Mouse (Mus musculus): ENCODE measurements around the gene Atg2a. TPM values are rescaled to one million over a fixed set of nuclear protein-coding genes. Genes with fewer than 3 reads are reported as not detected.

The Atg2a gene
- polyA plus RNA-seq, 1 experiment from 2014 or later: 3.6 TPM

DNA sequence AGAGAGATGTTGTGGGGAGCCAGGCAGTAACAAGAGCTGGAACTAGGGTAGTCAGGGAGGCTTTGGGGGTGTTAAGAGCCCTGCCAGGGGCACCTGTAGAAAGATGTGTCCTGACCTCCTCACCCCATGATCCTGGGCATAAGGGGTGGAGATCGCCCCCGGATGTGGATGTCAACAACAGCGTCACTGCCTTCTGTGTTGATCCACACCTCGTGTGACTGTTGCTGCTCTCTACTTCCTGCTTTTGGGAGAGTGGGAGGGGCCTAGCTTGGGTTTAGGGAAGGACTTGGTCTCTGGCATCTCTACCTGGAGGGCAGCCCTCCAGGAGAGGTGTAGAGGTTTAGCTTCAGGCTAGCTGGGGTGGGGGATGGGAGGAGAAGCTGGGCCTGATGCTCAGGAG is 813 bp downstream of the Atg2a start:
- no peaks in the 10 kb centered on the region for H3K27me3 ChIP-seq (replicated peaks; ENCODE audit: control insufficient read depth, insufficient read depth, low read length)
- H3K27ac ChIP-seq (ENCODE audit: low read depth, low read length): peak overlapping the region; percentile 77
- peak overlapping the region; percentile 88 for H3K4me2 ChIP-seq (replicated peaks; ENCODE audit: low read depth)
- no peak for TF ChIP-seq CTCF (IDR thresholded peaks at IDR 0.05; ENCODE audit: low read depth)
- 0 out of 2 replicates have a peak, but pooled peaks cover 2% of the 10 kb centered on the region for H3K4me1 ChIP-seq (replicated peaks; ENCODE audit: control insufficient read depth, insufficient read depth, low read length)
- WGBS: 0% methylated on average over 4 of the region's 4 CpGs
- H3K9me3 ChIP-seq (ENCODE audit: control insufficient read depth): no peaks in the 10 kb centered on the region
- H3K36me3 ChIP-seq (ENCODE audit: control insufficient read depth, insufficient read depth): peaks cover 30% of the 10 kb centered on the region
- peak; percentile 17 for ATAC-seq
- peak overlapping the region; percentile 90 for H3K4me3 ChIP-seq (ENCODE audit: low read depth, low read length)
- H3K9ac ChIP-seq (ENCODE audit: low read depth, low read length): peak overlapping the region; percentile 77

DNA sequence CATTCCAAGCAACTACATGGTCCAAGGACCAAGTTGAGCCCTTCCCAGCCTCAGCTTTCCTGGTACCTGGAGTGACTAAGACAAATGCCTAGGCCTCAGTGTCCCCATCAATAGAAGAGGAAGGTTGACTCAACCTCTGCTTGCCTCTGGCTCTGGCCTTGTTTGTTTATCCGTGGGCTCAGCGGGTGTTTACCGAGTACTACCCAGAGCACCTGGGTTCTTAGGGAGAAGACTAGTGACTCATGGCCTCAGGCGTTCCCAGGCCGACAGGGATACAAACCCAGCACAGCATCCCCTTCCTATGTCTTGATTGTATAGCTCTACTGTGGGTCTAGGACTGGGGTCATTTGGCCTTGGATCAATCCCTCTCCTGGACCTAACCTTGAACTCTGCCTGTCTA is 1.8 kb downstream of the Atg2a start:
- ATAC-seq: no peak
- H3K9me3 ChIP-seq (ENCODE audit: control insufficient read depth): no peaks in the 10 kb centered on the region
- H3K27ac ChIP-seq (ENCODE audit: low read depth, low read length): no peak overlapping the region
- H3K4me2 ChIP-seq (replicated peaks; ENCODE audit: low read depth): peak overlapping the region; percentile 88; the same call in 1 of the 2 replicates
- TF ChIP-seq CTCF (IDR thresholded peaks at IDR 0.05; ENCODE audit: low read depth): no peak
- H3K9ac ChIP-seq (ENCODE audit: low read depth, low read length): no peak overlapping the region
- 0 out of 2 replicates have a peak, but pooled peaks cover 2% of the 10 kb centered on the region for H3K4me1 ChIP-seq (replicated peaks; ENCODE audit: control insufficient read depth, insufficient read depth, low read length)
- WGBS: 61% methylated on average over 5 of the region's 5 CpGs
- peaks cover 40% of the 10 kb centered on the region for H3K36me3 ChIP-seq (ENCODE audit: control insufficient read depth, insufficient read depth)
- no peaks in the 10 kb centered on the region for H3K27me3 ChIP-seq (replicated peaks; ENCODE audit: control insufficient read depth, insufficient read depth, low read length)
- no peak overlapping the region for H3K4me3 ChIP-seq (ENCODE audit: low read depth, low read length)

DNA sequence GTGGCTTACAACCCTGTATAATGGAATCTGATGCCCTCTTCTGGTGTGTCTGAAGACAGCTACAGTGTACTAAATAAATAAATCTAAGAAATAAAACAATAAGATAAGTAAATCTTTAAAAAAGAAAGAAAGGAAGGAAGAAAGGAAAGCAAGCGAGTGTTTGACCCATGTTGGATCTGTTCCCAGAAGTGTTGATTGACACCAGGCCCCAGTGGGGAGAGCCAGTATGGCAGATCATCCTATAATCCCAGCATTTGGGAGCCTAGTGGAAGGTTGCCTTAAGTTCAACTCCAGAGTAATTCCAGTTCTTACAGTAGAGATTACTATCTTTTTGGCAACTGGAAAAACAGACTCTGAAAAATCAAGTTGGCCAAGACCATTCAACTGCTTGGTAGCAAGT is 4.3 kb downstream of the Atg2a start:
- no peak for ATAC-seq
- Histone ChIP-seq H3K4me3 (ENCODE audit: low read depth, low read length) (no peak overlapping the region), H3K9ac (ENCODE audit: low read depth, low read length) (no peak overlapping the region), H3K4me2 (replicated peaks; ENCODE audit: low read depth) (no peak overlapping the region), H3K9me3 (ENCODE audit: control insufficient read depth) (no peaks in the 10 kb centered on the region), H3K27me3 (replicated peaks; ENCODE audit: control insufficient read depth, insufficient read depth, low read length) (no peaks in the 10 kb centered on the region), H3K36me3 (ENCODE audit: control insufficient read depth, insufficient read depth) (peaks cover 55% of the 10 kb centered on the region), H3K27ac (ENCODE audit: low read depth, low read length) (no peak overlapping the region), H3K4me1 (replicated peaks; ENCODE audit: control insufficient read depth, insufficient read depth, low read length) (0 out of 2 replicates have a peak, but pooled peaks cover 2% of the 10 kb centered on the region)
- WGBS: 69% methylated on average over 1 of the region's 1 CpGs
- TF ChIP-seq CTCF (IDR thresholded peaks at IDR 0.05; ENCODE audit: low read depth): no peak

DNA sequence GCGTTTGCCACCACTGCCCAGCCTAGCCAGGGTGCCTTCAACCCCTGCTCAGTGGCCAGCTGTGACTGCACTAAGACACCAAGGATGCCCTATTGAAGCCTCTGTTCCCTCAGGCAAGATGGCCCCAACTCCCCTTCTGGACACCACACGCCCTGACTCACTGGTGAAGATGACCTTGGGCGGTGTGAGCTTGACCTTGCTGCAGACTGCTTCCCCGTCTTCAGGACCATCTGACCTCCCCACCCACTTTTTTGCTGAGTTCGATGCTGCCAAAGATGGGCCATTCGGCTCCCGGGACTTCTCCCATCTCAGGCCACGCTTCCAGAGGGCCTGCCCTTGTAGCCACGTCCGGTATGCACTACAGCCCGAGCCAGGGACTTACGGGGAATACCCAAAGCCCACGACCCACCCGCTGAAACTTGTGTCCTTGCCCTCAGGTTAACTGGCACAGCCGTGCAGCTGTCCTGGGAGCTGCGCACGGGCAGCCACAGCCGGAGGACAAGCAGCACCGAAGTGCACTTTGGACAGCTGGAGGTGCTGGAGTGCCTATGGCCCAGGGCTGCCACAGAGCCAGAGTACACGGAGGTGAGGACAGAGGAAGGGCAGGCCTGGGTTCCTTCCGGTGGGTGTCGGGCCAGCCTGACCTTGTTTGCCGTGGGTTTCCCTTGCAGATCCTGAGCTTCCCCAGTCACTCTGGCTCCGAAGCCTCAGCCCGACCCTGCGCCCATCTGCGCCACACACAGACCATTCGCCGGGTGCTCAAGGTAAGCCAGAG is 6.2 kb downstream of the Atg2a start:
- Histone ChIP-seq H3K36me3 (ENCODE audit: control insufficient read depth, insufficient read depth) (peaks cover 73% of the 10 kb centered on the region), H3K4me2 (replicated peaks; ENCODE audit: low read depth) (no peak overlapping the region), H3K27me3 (replicated peaks; ENCODE audit: control insufficient read depth, insufficient read depth, low read length) (no peaks in the 10 kb centered on the region), H3K27ac (ENCODE audit: low read depth, low read length) (no peak overlapping the region), H3K9me3 (ENCODE audit: control insufficient read depth) (no peaks in the 10 kb centered on the region), H3K4me1 (replicated peaks; ENCODE audit: control insufficient read depth, insufficient read depth, low read length) (no peaks in the 10 kb centered on the region), H3K9ac (ENCODE audit: low read depth, low read length) (no peak overlapping the region), H3K4me3 (ENCODE audit: low read depth, low read length) (no peak overlapping the region)
- no peak for ATAC-seq
- no peak for TF ChIP-seq CTCF (IDR thresholded peaks at IDR 0.05; ENCODE audit: low read depth)
- 95% methylated on average over 29 of the region's 29 CpGs for WGBS

DNA sequence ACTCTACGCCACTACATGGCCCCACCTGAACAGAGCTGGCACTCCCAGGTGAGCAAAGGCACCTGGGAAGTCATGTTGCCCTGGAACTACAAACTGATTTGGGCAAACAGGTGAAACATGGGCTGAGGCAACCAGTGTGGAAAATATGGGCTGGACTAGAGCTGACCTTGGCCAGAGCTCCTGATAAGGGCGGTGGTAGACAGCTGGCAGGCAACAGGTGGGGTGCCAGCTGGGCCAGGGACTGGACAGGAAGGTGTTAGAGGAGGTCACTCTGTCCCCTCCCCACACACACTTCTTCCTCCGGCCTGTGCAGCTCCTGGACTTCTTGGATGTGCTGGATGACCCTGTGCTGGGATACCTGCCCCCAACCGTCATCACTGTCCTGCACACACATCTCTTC is 11.6 kb downstream of the Atg2a start:
- Histone ChIP-seq H3K27me3 (replicated peaks; ENCODE audit: control insufficient read depth, insufficient read depth, low read length) (no peaks in the 10 kb centered on the region), H3K4me3 (ENCODE audit: low read depth, low read length) (no peak overlapping the region), H3K36me3 (ENCODE audit: control insufficient read depth, insufficient read depth) (peaks cover 88% of the 10 kb centered on the region), H3K4me1 (replicated peaks; ENCODE audit: control insufficient read depth, insufficient read depth, low read length) (no peaks in the 10 kb centered on the region), H3K9me3 (ENCODE audit: control insufficient read depth) (no peaks in the 10 kb centered on the region), H3K9ac (ENCODE audit: low read depth, low read length) (no peak overlapping the region), H3K27ac (ENCODE audit: low read depth, low read length) (no peak overlapping the region), H3K4me2 (replicated peaks; ENCODE audit: low read depth) (no peak overlapping the region)
- ATAC-seq: no peak
- WGBS: 84% methylated on average over 4 of the region's 4 CpGs
- no peak for TF ChIP-seq CTCF (IDR thresholded peaks at IDR 0.05; ENCODE audit: low read depth)

DNA sequence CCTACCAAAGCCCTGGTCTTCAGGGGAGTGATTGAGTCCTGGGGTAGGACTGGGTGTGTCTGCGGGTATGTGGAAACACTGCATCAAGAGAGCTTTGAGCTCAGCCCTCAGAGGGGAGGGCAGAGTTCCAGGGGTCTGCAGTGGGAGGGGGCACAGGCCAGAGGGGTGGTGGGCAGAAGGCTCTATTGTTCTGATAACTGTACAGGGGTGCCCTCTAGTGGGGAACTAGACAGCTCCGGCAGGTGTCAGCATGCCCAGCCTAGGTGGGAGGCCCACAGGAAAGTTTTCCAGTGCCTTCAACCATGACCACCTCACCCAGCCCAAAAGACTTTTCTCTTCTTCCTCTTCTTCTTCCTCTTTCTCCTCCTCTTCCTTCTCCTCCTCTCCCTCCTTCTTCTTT is 19.0 kb downstream of the Atg2a start:
- H3K4me1 ChIP-seq (replicated peaks; ENCODE audit: control insufficient read depth, insufficient read depth, low read length): 0 out of 2 replicates have a peak, but pooled peaks cover 3% of the 10 kb centered on the region
- H3K9me3 ChIP-seq (ENCODE audit: control insufficient read depth): no peaks in the 10 kb centered on the region
- ATAC-seq: no peak
- no peak overlapping the region for H3K27ac ChIP-seq (ENCODE audit: low read depth, low read length)
- H3K27me3 ChIP-seq (replicated peaks; ENCODE audit: control insufficient read depth, insufficient read depth, low read length): no peaks in the 10 kb centered on the region
- peaks cover 59% of the 10 kb centered on the region for H3K36me3 ChIP-seq (ENCODE audit: control insufficient read depth, insufficient read depth)
- peak; percentile 62 for TF ChIP-seq CTCF (IDR thresholded peaks at IDR 0.05; ENCODE audit: low read depth)
- H3K4me3 ChIP-seq (ENCODE audit: low read depth, low read length): no peak overlapping the region
- 83% methylated on average over 2 of the region's 2 CpGs for WGBS
- H3K9ac ChIP-seq (ENCODE audit: low read depth, low read length): no peak overlapping the region
- no peak overlapping the region for H3K4me2 ChIP-seq (replicated peaks; ENCODE audit: low read depth)
